Comparison of ENCODE assay signal across 26 mouse cellular contexts in genomic region chr11:6392857-6393256, GRCm38 (mm10). TPM values are rescaled to one million over a fixed set of nuclear protein-coding genes. Genes with fewer than 3 reads are reported as not detected.
A peak's percentile ranks its signal among the peaks of the same experiment; 100 is the strongest.
DNase-seq lines count a peak whose midpoint lies in the region; TF ChIP-seq lines count a peak whose summit lies in the region.
"Had no signal": no experiment of that assay in that cellular context is flagged by ENCODE, and none has a peak within 500 bp of the region (broad histone marks: within the 10 kb centered on the region; RNA-seq: fewer than 3 reads in every experiment).

No protein-coding gene starts in this region.

- 43% methylated on average over 6 of the region's 6 CpGs for whole genome bisulfite sequencing in spleen, adult 2 months

- no peak overlapping the region for H3K4me3 ChIP-seq in spleen, adult 2 months (ENCODE audit: extremely low read depth, insufficient read depth, insufficient read length)
- H3K4me3 ChIP-seq in bone marrow macrophage, adult 2 months (ENCODE audit: insufficient read depth, low read length): no peak overlapping the region
- H3K4me3 ChIP-seq: embryonic facial prominence, embryonic 12.5 days; embryonic facial prominence, embryonic 15.5 days; heart, adult 2 months; heart, embryonic 10.5 days; heart, embryonic 13.5 days had no signal

- no peak for TF ChIP-seq CTCF in spleen, adult 2 months (IDR thresholded peaks at IDR 0.05; ENCODE audit: extremely low read depth, insufficient read depth, insufficient read length, insufficient replicate concordance)
- no peak for TF ChIP-seq CTCF in bone marrow macrophage, adult 2 months (IDR thresholded peaks at IDR 0.05; ENCODE audit: low read depth, low read length)

- no peak for TF ChIP-seq POLR2A in spleen, adult 2 months (IDR thresholded peaks at IDR 0.05; ENCODE audit: low read depth, low read length)
- no peak for TF ChIP-seq POLR2A in bone marrow macrophage, adult 2 months (IDR thresholded peaks at IDR 0.05; ENCODE audit: borderline replicate concordance, low read depth, low read length)

- H3K36me3 ChIP-seq in spleen, adult 2 months (ENCODE audit: control insufficient read depth, insufficient read depth, low read length): peaks cover 32% of the 10 kb centered on the region

- H3K27ac ChIP-seq in spleen, adult 2 months (ENCODE audit: insufficient read depth, low read length): peak overlapping the region; percentile 50
- H3K27ac ChIP-seq in bone marrow macrophage, adult 2 months (ENCODE audit: insufficient read depth, low read depth, low read length): peak overlapping the region; percentile 87
- H3K27ac ChIP-seq: embryonic facial prominence, embryonic 12.5 days; embryonic facial prominence, embryonic 15.5 days; heart, adult 2 months; heart, embryonic 10.5 days; heart, embryonic 13.5 days; hindbrain, embryonic 14.5 days; hindbrain, postnatal 0 days had no signal

- H3K4me1 ChIP-seq in spleen, adult 2 months (ENCODE audit: control insufficient read depth, insufficient read depth, insufficient read length): peaks cover 19% of the 10 kb centered on the region; the same call in 1 of the 2 replicates
- H3K4me1 ChIP-seq in bone marrow macrophage, adult 2 months (ENCODE audit: control insufficient read depth, insufficient read depth, low read length): peaks cover 33% of the 10 kb centered on the region

- peak; percentile 16 for DNase-seq in cerebellum, adult 9-10 months
- no peak for DNase-seq in cerebellum, postnatal 4 days (ENCODE audit: low spot score in 2 of 2)
- DNase-seq in spleen, adult 2 months (ENCODE audit: low read depth in 1 of 2, low spot score in 2 of 2): no peak
- DNase-seq in spleen, postnatal 36 days (ENCODE audit: low spot score in 2 of 2): no peak
- no peak for DNase-seq in layer of hippocampus, adult 11-12 months (ENCODE audit: low spot score)
- no peak for DNase-seq in lung, postnatal 25 days (ENCODE audit: low spot score)
- no peak for DNase-seq in yolk sac, embryonic 10.5 days (ENCODE audit: low spot score)
- DNase-seq: adrenal gland, postnatal 10 days; adrenal gland, postnatal 36 days; B cell, adult 2 months; cerebellum, adult 11 months; cerebellum, adult 2 months; cerebellum, postnatal 36 days; forebrain, postnatal 0 days; gastrocnemius, postnatal 36 days; heart, adult 2 months; heart, postnatal 14 days; heart, postnatal 4 days had no signal

- no peaks in the 10 kb centered on the region for H3K27me3 ChIP-seq in spleen, adult 2 months (ENCODE audit: control insufficient read depth, insufficient read depth, low read length)
- H3K27me3 ChIP-seq: embryonic facial prominence, embryonic 12.5 days; embryonic facial prominence, embryonic 15.5 days; heart, embryonic 13.5 days; Patski had no signal

RNA-seq across cellular contexts. Expression of gene Zmiz2, which starts 4.0 kb away (rescaled TPM):
- 118 and 142 TPM in 2 replicates for polyA plus RNA-seq in spleen, adult 2 months (2012; rRNA removed)
- 89.7 and 107 TPM in 2 replicates for polyA plus RNA-seq in bone marrow macrophage, adult 2 months (2012; ENCODE audit: insufficient read depth, insufficient read length, missing spikeins)

RNA-seq across cellular contexts. Expression of gene Ppia, which starts 22.4 kb away (rescaled TPM):
- polyA plus RNA-seq in spleen, adult 2 months (2012; rRNA removed): 333 and 340 TPM in 2 replicates
- 1,442 and 1,533 TPM in 2 replicates for polyA plus RNA-seq in bone marrow macrophage, adult 2 months (2012; ENCODE audit: insufficient read depth, insufficient read length, missing spikeins)

RNA-seq across cellular contexts. Expression of gene H2afv, which starts 51.4 kb away (rescaled TPM):
- 29.8 and 36.5 TPM in 2 replicates for polyA plus RNA-seq in spleen, adult 2 months (2012; rRNA removed)
- polyA plus RNA-seq in bone marrow macrophage, adult 2 months (2012; ENCODE audit: insufficient read depth, insufficient read length, missing spikeins): 146 and 172 TPM in 2 replicates
